Mouse (Mus musculus): ENCODE measurements around the gene Aarsd1. TPM values are rescaled to one million over a fixed set of nuclear protein-coding genes. Genes with fewer than 3 reads are reported as not detected.
"Not testable (repeated sequence)": the region's sequence is repeated elsewhere in the genome, so short reads cannot be mapped to it uniquely, and the experiment has no call there.

Gene Aarsd1
- polyA plus RNA-seq, 1 experiment: 20.2 TPM

DNA sequence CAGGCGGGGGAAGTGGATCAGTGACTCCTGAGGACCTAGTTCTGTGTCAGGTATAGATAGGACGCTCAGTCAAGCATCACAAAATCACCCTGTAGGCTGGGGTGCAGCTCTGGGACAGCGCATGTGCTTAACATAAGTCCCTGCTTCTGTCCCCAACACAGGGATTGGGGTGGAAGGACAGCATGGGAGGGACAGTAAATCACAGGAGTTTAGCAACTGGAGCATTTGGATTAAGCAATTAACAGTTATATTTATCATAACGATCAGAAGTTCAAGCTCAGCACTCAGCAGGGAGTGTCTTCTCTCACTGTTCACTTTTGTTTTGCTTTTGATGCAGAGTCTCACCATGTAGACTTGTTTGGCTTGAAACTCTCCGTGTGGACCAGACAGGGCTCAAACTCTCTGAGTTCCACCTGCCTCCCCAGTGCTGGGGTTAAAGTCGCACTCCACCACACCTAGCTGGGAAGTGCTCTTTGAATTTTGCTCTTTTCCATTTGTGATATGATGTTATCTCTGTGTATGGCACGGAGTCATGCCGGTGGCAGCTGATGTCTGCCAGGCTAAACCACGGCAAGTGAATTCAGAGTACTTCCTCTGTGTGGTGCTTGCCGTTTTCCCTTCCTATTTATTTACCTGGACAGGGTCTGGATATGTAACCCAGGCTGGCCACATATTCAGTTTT is 34.8 kb upstream of the Aarsd1 start:
- peaks cover 12% of the 10 kb centered on the region for H3K4me1 ChIP-seq (ENCODE audit: control insufficient read depth, insufficient read depth, insufficient read length, low read length)
- H3K4me3 ChIP-seq (ENCODE audit: insufficient read depth, low read depth, low read length): no peak overlapping the region
- H3K27ac ChIP-seq (replicated peaks; ENCODE audit: low read depth, low read length): no peak overlapping the region

DNA sequence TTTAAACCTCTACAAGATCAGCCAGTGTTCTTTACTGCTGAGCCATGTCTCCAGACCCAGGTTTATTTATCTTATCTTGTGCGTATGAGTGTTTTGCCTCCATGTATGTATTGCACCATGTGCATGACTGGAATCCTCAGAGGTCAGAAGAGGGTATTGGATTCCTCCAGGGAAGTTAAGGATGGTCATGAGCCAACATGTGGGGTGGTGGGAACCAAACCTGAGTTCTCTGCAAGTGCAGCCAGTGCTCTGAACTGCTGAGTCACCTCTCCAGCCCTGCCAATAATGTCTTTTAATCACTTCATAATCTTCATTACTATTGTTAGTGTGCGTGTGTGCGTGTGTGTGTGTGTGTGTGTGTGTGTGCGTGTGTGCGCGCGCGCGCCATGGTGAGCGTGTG is 34.1 kb upstream of the Aarsd1 start:
- Histone ChIP-seq H3K27ac (replicated peaks; ENCODE audit: low read depth, low read length) (no peak overlapping the region), H3K4me3 (ENCODE audit: insufficient read depth, low read depth, low read length) (no peak overlapping the region), H3K4me1 (ENCODE audit: control insufficient read depth, insufficient read depth, insufficient read length, low read length) (peaks cover 12% of the 10 kb centered on the region)

GRCm38 (mm10) chr11:101450394-101450793 is 33.0 kb upstream of the Aarsd1 start:
- Histone ChIP-seq H3K4me1 (ENCODE audit: control insufficient read depth, insufficient read depth, insufficient read length, low read length) (peaks cover 12% of the 10 kb centered on the region), H3K4me3 (ENCODE audit: insufficient read depth, low read depth, low read length) (no peak overlapping the region), H3K27ac (replicated peaks; ENCODE audit: low read depth, low read length) (no peak overlapping the region)

DNA sequence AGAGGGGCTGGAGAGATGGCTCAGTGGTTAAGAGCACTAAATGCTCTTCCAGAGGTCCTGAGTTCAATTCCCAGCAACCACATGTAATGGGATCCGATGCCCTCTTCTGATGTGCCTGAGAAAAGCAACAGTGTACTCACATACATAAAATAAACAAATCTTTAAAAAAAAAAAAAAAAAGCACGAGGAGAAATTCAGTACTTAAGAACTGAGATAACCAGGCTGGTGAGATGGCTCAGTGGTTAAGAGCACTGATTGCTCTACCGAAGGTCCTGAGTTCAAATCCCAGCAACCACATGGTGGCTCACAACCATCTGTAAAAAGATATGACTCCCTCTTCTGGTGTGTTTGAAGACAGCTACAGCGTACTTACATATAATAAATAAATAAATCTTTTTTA is 32.2 kb upstream of the Aarsd1 start:
- H3K27ac ChIP-seq (replicated peaks; ENCODE audit: low read depth, low read length); H3K4me3 ChIP-seq (ENCODE audit: insufficient read depth, low read depth, low read length): not testable (repeated sequence)
- peaks cover 15% of the 10 kb centered on the region for H3K4me1 ChIP-seq (ENCODE audit: control insufficient read depth, insufficient read depth, insufficient read length, low read length)

GRCm38 (mm10) chr11:101448899-101449298 is 31.5 kb upstream of the Aarsd1 start:
- Histone ChIP-seq H3K4me1 (ENCODE audit: control insufficient read depth, insufficient read depth, insufficient read length, low read length) (peaks cover 16% of the 10 kb centered on the region), H3K27ac (replicated peaks; ENCODE audit: low read depth, low read length) (peak overlapping the region; percentile 90), H3K4me3 (ENCODE audit: insufficient read depth, low read depth, low read length) (peak overlapping the region; percentile 89)

DNA sequence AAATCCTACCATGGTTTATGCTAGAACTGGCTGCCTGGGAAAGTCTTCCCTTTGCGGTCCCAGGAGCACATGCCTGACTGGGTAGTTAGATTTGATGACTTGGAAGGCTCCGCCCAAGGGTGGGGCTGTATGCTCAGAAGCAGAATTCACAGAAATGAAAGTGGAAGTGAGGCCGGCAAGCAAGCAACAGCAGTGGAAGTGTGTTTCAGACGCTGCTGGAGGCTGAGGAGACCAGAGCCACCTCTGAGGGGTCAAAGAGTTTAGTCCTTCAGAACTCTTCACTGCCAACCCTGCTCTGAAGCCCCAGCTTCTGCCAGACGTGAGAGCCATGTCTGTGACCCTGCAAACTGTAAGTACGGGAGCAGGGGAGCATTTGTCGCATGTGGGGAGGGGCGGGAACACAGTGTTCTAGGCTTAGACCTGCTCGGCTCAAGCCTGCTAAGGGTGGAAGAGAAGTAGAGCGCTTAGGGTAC is 30.9 kb upstream of the Aarsd1 start, which contains the start of gene Ifi35:
Gene Ifi35, plus strand, starts transcription at position 134 of the 473 bp plus-strand sequence.
- Histone ChIP-seq H3K4me1 (ENCODE audit: control insufficient read depth, insufficient read depth, insufficient read length, low read length) (peaks cover 16% of the 10 kb centered on the region), H3K4me3 (ENCODE audit: insufficient read depth, low read depth, low read length) (peak within 1 kb of the TSS; percentile 89), H3K27ac (replicated peaks; ENCODE audit: low read depth, low read length) (peak within 1 kb of the TSS; percentile 90)

DNA sequence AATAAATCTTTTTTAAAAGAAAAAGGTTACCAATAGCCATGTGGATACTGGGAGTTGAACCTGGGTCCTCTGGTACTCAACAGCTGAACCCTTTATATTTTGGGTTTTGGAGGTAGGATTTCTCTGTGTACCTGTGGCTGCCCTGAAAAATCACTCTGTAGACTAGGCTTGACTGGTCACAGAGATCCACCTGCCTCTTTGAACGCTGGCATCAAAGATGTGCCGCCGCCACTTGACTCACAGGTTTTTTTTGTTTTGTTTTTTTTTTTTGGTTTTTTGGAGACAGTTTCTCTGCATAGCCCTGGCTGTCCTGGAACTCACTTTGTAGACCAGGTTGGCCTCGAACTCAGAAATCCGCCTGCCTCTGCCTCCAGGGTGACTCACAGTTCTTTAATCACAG is 30.4 kb upstream of the Aarsd1 start:
- Histone ChIP-seq H3K4me1 (ENCODE audit: control insufficient read depth, insufficient read depth, insufficient read length, low read length) (peaks cover 16% of the 10 kb centered on the region), H3K4me3 (ENCODE audit: insufficient read depth, low read depth, low read length) (0 out of 2 replicates have a peak overlapping the region, but pooled peaks have one; percentile 89), H3K27ac (replicated peaks; ENCODE audit: low read depth, low read length) (0 out of 2 replicates have a peak overlapping the region, but pooled peaks have one; percentile 26)

GRCm38 (mm10) chr11:101446860-101447259 is 29.4 kb upstream of the Aarsd1 start:
- peaks cover 13% of the 10 kb centered on the region for H3K4me1 ChIP-seq (ENCODE audit: control insufficient read depth, insufficient read depth, insufficient read length, low read length)
- H3K27ac ChIP-seq (replicated peaks; ENCODE audit: low read depth, low read length); H3K4me3 ChIP-seq (ENCODE audit: insufficient read depth, low read depth, low read length): not testable (repeated sequence)

- Histone ChIP-seq H3K4me1 (ENCODE audit: control insufficient read depth, insufficient read depth, insufficient read length, low read length) (peaks cover 9% of the 10 kb centered on the region; the same call in 1 of the 2 replicates), H3K27ac (replicated peaks; ENCODE audit: low read depth, low read length) (no peak overlapping the region), H3K4me3 (ENCODE audit: insufficient read depth, low read depth, low read length) (no peak overlapping the region)
Observed at GRCm38 (mm10) chr11:101446319-101446718, 28.9 kb upstream of the Aarsd1 start.

DNA sequence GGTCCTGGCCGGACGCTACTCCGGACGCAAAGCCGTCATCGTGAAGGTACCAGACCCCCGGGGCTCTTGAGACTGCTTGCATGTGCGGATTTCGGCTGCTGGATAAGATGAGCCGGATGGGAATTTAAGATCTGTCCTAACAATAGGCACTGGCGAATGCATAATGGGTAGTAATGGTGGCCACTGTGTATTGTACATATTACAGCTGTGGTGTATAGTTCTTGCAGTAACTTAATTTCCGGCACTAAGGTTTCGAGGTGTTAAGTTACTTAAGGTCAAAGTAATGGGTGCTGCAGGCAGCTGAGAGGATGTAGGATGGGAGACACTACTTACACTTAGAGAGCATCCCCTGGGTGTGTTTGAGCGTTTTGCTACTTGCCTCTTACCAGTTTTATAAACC is 25.3 kb upstream of the Aarsd1 start:
- peaks cover 5% of the 10 kb centered on the region; the same call in 1 of the 2 replicates for H3K4me1 ChIP-seq (ENCODE audit: control insufficient read depth, insufficient read depth, insufficient read length, low read length)
- peak overlapping the region; percentile 36 for H3K27ac ChIP-seq (replicated peaks; ENCODE audit: low read depth, low read length)
- H3K4me3 ChIP-seq (ENCODE audit: insufficient read depth, low read depth, low read length): peak overlapping the region; percentile 66

GRCm38 (mm10) chr11:101442127-101442693 is 24.8 kb upstream of the Aarsd1 start, which contains the start of gene Rpl27:
Gene Rpl27 (plus strand): TSS chr11:101442298.
- Histone ChIP-seq H3K27ac (replicated peaks; ENCODE audit: low read depth, low read length) (peak within 1 kb of the TSS; percentile 36), H3K4me1 (ENCODE audit: control insufficient read depth, insufficient read depth, insufficient read length, low read length) (peaks cover 5% of the 10 kb centered on the region; the same call in 1 of the 2 replicates), H3K4me3 (ENCODE audit: insufficient read depth, low read depth, low read length) (peak within 1 kb of the TSS; percentile 66)

DNA sequence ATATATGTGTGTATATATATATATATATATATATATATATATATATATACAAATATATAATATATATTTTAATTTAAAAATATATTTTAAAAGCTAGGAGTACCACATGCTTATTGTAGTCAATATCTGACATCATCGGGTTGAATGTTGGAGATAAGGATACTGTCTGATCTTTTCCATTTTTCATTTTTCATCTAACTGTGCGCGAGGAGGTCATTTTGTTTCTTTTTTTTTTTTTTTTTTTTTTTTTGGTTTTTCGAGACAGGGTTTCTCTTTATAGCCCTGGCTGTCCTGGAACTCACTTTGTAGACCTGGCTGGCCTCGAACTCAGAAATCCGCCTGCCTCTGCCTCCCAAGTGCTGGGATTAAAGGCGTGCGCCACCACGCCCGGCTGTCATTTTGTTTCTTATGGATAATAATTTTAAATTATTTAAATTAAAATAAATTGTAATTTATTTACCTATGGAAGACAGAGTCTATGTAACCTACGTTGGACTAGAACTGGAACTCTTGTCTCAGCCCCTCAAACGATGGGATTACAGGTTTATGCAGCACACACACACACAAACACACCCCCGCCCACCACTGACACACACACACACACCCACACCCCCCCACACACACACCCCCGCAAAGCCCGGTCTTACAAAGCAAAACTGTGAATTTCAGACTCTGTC is 24.2 kb upstream of the Aarsd1 start:
- not testable (repeated sequence) for H3K4me3 ChIP-seq (ENCODE audit: insufficient read depth, low read depth, low read length); H3K27ac ChIP-seq (replicated peaks; ENCODE audit: low read depth, low read length); H3K4me1 ChIP-seq (ENCODE audit: control insufficient read depth, insufficient read depth, insufficient read length, low read length)

- not testable (repeated sequence) for H3K27ac ChIP-seq (replicated peaks; ENCODE audit: low read depth, low read length); H3K4me3 ChIP-seq (ENCODE audit: insufficient read depth, low read depth, low read length); H3K4me1 ChIP-seq (ENCODE audit: control insufficient read depth, insufficient read depth, insufficient read length, low read length)
Observed at GRCm38 (mm10) chr11:101438006-101438405, 20.6 kb upstream of the Aarsd1 start.

- H3K27ac ChIP-seq (replicated peaks; ENCODE audit: low read depth, low read length): no peak overlapping the region
- no peak overlapping the region for H3K4me3 ChIP-seq (ENCODE audit: insufficient read depth, low read depth, low read length)
- no peaks in the 10 kb centered on the region for H3K4me1 ChIP-seq (ENCODE audit: control insufficient read depth, insufficient read depth, insufficient read length, low read length)
Observed at GRCm38 (mm10) chr11:101436916-101437315, 19.5 kb upstream of the Aarsd1 start.

DNA sequence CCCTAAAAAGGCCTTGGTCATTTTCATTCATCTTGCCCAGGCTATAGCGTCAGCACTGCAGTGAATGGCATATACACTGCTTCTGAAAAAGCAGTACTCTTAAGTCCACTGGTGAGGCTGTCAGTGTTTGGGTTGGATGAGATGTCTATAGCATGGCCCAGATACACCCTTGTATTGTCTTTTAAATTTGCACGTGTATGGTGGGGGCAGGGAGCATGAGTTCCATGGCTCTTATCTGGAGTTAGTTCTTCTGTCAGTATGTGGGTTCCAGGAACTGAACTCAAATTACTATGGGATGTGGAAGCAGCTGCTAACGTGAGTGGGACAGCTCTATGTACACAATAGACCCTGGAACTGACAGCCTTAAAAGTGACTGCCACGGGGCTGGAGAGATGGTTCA is 18.4 kb upstream of the Aarsd1 start:
- H3K4me3 ChIP-seq (ENCODE audit: insufficient read depth, low read depth, low read length): no peak overlapping the region
- no peak overlapping the region for H3K27ac ChIP-seq (replicated peaks; ENCODE audit: low read depth, low read length)
- no peaks in the 10 kb centered on the region for H3K4me1 ChIP-seq (ENCODE audit: control insufficient read depth, insufficient read depth, insufficient read length, low read length)

Measured in brown adipose tissue, adult 24 weeks (tissue).